Mouse (Mus musculus): ENCODE measurements around the gene Btg2. TPM values are rescaled to one million over a fixed set of nuclear protein-coding genes. Genes with fewer than 3 reads are reported as not detected.

Btg2 gene
- polyA plus RNA-seq, 1 experiment from 2014 or later, result 77.2 TPM

DNA sequence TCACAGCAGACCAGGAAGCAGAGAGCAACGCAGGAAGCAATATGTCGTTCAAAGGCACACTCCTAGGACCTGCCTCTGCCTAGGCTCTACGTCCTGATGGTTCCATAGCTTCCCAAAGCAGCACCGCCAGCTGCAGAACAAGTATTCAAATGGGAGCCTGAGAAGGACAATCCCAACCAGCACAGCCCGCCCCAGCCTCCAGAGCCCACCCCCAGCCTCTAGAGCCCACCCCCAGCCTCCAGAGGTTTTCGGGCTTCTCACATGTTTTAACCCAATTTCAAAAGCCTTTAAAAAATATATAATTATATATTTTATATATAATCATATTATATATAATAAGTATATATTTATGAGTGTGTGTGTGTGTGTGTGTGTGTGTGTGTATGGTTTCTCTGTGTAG, 29.4 kb downstream of the Btg2 start:
- Histone ChIP-seq H3K9me3 (ENCODE audit: low read depth, low read length) (no peaks in the 10 kb centered on the region), H3K4me1 (ENCODE audit: insufficient read depth) (0 out of 2 replicates have a peak, but pooled peaks cover 3% of the 10 kb centered on the region), H3K4me2 (no peak overlapping the region), H3K36me3 (ENCODE audit: insufficient read depth) (no peaks in the 10 kb centered on the region), H3K27me3 (ENCODE audit: insufficient read depth, low read length) (no peaks in the 10 kb centered on the region), H3K4me3 (ENCODE audit: low read depth, low read length) (no peak overlapping the region), H3K9ac (no peak overlapping the region), H3K27ac (ENCODE audit: low read depth) (no peak overlapping the region)
- no peak for ATAC-seq (ENCODE audit: insufficient read depth)
- DNase-seq, result no peak
- no peak for TF ChIP-seq CTCF (IDR thresholded peaks at IDR 0.05; ENCODE audit: low read depth)
- 51% methylated on average over 6 of the region's 6 CpGs for WGBS

DNA sequence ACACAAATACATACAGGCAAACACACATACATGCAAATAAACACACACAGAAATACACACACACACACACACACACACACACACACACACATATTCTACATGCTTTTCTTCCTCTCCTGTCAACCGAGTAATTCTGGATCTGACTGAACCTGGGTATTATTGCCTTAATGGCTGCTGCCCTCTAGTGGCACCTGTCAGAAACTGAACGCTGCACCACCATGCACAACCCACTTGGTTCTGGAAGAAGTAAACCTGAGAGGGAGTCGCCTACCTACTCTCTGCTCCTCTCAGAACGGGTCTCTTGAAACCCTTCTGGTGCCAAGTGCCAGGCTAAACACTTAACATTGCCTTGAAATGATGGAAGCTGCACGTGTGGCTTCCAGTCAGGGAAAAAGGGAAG, 30.2 kb downstream of the Btg2 start:
- DNase-seq, result peak; percentile 94
- Histone ChIP-seq H3K27me3 (ENCODE audit: insufficient read depth, low read length) (no peaks in the 10 kb centered on the region), H3K36me3 (ENCODE audit: insufficient read depth) (0 out of 2 replicates have a peak, but pooled peaks cover 4% of the 10 kb centered on the region), H3K4me1 (ENCODE audit: insufficient read depth) (0 out of 2 replicates have a peak, but pooled peaks cover 3% of the 10 kb centered on the region), H3K27ac (ENCODE audit: low read depth) (no peak overlapping the region), H3K9ac (no peak overlapping the region), H3K9me3 (ENCODE audit: low read depth, low read length) (no peaks in the 10 kb centered on the region), H3K4me3 (ENCODE audit: low read depth, low read length) (no peak overlapping the region), H3K4me2 (no peak overlapping the region)
- peak; percentile 50 for ATAC-seq (ENCODE audit: insufficient read depth)
- 2% methylated on average over 5 of the region's 5 CpGs for WGBS
- TF ChIP-seq CTCF (IDR thresholded peaks at IDR 0.05; ENCODE audit: low read depth), result peak; percentile 98

- H3K27me3 ChIP-seq (ENCODE audit: insufficient read depth, low read length), result no peaks in the 10 kb centered on the region
- ATAC-seq (ENCODE audit: insufficient read depth) (no peak), DNase-seq (no peak)
- H3K4me2 ChIP-seq, result no peak overlapping the region
- no peak overlapping the region for H3K4me3 ChIP-seq (ENCODE audit: low read depth, low read length)
- 0 out of 2 replicates have a peak, but pooled peaks cover 7% of the 10 kb centered on the region for H3K36me3 ChIP-seq (ENCODE audit: insufficient read depth)
- H3K4me1 ChIP-seq (ENCODE audit: insufficient read depth), result 0 out of 2 replicates have a peak, but pooled peaks cover under 1% of the 10 kb centered on the region
- no peak for TF ChIP-seq CTCF (IDR thresholded peaks at IDR 0.05; ENCODE audit: low read depth)
- no peak overlapping the region for H3K9ac ChIP-seq
- H3K27ac ChIP-seq (ENCODE audit: low read depth), result no peak overlapping the region
- WGBS, result 83% methylated on average over 6 of the region's 6 CpGs
- no peaks in the 10 kb centered on the region for H3K9me3 ChIP-seq (ENCODE audit: low read depth, low read length)
Observed at GRCm38 (mm10) chr1:134047431-134047830, 31.5 kb downstream of the Btg2 start.

DNA sequence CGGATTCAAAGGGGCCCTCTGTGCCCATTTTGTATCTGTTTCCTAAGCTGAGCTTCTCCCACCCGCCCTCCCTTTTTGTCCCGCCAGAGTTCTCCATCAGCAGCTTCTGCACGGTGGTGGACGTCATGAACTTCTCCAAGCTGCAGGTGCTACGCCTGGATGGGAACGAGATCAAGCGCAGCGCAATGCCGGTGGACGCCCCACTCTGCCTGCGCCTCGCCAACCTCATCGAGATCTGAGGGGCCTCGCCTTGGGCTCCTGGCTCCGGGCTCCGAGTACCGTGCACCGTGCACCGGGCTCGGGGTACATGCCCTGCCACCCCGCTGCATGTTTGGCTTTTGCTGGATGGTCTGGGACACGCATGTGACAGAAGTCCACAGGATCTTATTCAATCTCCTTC, 32.5 kb downstream of the Btg2 start:
- Histone ChIP-seq H3K4me1 (ENCODE audit: insufficient read depth) (0 out of 2 replicates have a peak, but pooled peaks cover 7% of the 10 kb centered on the region), H3K27me3 (ENCODE audit: insufficient read depth, low read length) (no peaks in the 10 kb centered on the region), H3K36me3 (ENCODE audit: insufficient read depth) (0 out of 2 replicates have a peak, but pooled peaks cover 7% of the 10 kb centered on the region), H3K4me2 (peak overlapping the region; percentile 43), H3K27ac (ENCODE audit: low read depth) (no peak overlapping the region), H3K9ac (no peak overlapping the region), H3K4me3 (ENCODE audit: low read depth, low read length) (no peak overlapping the region), H3K9me3 (ENCODE audit: low read depth, low read length) (no peaks in the 10 kb centered on the region)
- no peak for TF ChIP-seq CTCF (IDR thresholded peaks at IDR 0.05; ENCODE audit: low read depth)
- no peak for ATAC-seq (ENCODE audit: insufficient read depth)
- no peak for DNase-seq
- WGBS, result 27% methylated on average over 23 of the region's 23 CpGs

- DNase-seq (peak; percentile 90), ATAC-seq (ENCODE audit: insufficient read depth) (peak; percentile 48)
- Histone ChIP-seq H3K36me3 (ENCODE audit: insufficient read depth) (0 out of 2 replicates have a peak, but pooled peaks cover 7% of the 10 kb centered on the region), H3K9ac (peak overlapping the region; percentile 25; the same call in 1 of the 2 replicates), H3K4me3 (ENCODE audit: low read depth, low read length) (no peak overlapping the region), H3K27ac (ENCODE audit: low read depth) (no peak overlapping the region), H3K4me1 (ENCODE audit: insufficient read depth) (0 out of 2 replicates have a peak, but pooled peaks cover 7% of the 10 kb centered on the region), H3K4me2 (peak overlapping the region; percentile 43), H3K27me3 (ENCODE audit: insufficient read depth, low read length) (no peaks in the 10 kb centered on the region), H3K9me3 (ENCODE audit: low read depth, low read length) (no peaks in the 10 kb centered on the region)
- WGBS, result 6% methylated on average over 9 of the region's 9 CpGs
- TF ChIP-seq CTCF (IDR thresholded peaks at IDR 0.05; ENCODE audit: low read depth), result peak; percentile 94
Observed at GRCm38 (mm10) chr1:134045971-134046370, 32.9 kb downstream of the Btg2 start.

DNA sequence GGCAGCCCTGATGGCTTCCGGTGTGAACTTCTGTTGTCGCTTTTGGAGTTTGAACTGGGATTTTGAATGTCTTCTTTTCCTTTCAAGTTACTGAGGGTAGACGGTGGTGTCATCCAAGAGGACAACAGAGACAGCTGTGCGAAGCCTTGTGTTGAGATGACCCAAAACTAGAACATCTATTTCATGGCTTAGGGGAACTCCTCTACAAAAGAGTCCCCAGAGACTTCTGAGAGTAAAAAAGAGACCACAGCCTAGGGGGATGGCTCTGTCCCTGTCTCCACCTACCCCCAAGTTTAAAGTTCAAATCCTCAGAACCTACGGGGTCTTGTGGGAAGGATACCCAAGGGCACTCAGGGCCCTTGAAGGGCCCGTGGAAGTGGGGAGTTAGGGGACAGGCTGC, 34.1 kb downstream of the Btg2 start:
- H3K9me3 ChIP-seq (ENCODE audit: low read depth, low read length), result no peaks in the 10 kb centered on the region
- H3K4me2 ChIP-seq, result no peak overlapping the region
- no peak overlapping the region for H3K4me3 ChIP-seq (ENCODE audit: low read depth, low read length)
- H3K4me1 ChIP-seq (ENCODE audit: insufficient read depth), result 0 out of 2 replicates have a peak, but pooled peaks cover 7% of the 10 kb centered on the region
- H3K36me3 ChIP-seq (ENCODE audit: insufficient read depth), result 0 out of 2 replicates have a peak, but pooled peaks cover 7% of the 10 kb centered on the region
- no peak overlapping the region for H3K9ac ChIP-seq
- DNase-seq, result no peak
- no peak for ATAC-seq (ENCODE audit: insufficient read depth)
- H3K27me3 ChIP-seq (ENCODE audit: insufficient read depth, low read length), result no peaks in the 10 kb centered on the region
- 84% methylated on average over 6 of the region's 6 CpGs for WGBS
- TF ChIP-seq CTCF (IDR thresholded peaks at IDR 0.05; ENCODE audit: low read depth), result no peak
- H3K27ac ChIP-seq (ENCODE audit: low read depth), result no peak overlapping the region

- peak overlapping the region; percentile 9; the same call in 1 of the 2 replicates for H3K9ac ChIP-seq
- no peaks in the 10 kb centered on the region for H3K9me3 ChIP-seq (ENCODE audit: low read depth, low read length)
- 37% methylated on average over 1 of the region's 1 CpGs for WGBS
- no peaks in the 10 kb centered on the region for H3K27me3 ChIP-seq (ENCODE audit: insufficient read depth, low read length)
- ATAC-seq (ENCODE audit: insufficient read depth), result no peak
- peak overlapping the region; percentile 36 for H3K4me2 ChIP-seq
- H3K27ac ChIP-seq (ENCODE audit: low read depth), result peak overlapping the region; percentile 16; the same call in 1 of the 2 replicates
- TF ChIP-seq CTCF (IDR thresholded peaks at IDR 0.05; ENCODE audit: low read depth), result no peak
- H3K4me1 ChIP-seq (ENCODE audit: insufficient read depth), result peaks cover 10% of the 10 kb centered on the region; the same call in 1 of the 2 replicates
- 0 out of 2 replicates have a peak, but pooled peaks cover 7% of the 10 kb centered on the region for H3K36me3 ChIP-seq (ENCODE audit: insufficient read depth)
- H3K4me3 ChIP-seq (ENCODE audit: low read depth, low read length), result no peak overlapping the region
- no peak for DNase-seq
Observed at GRCm38 (mm10) chr1:134042341-134042740, 36.6 kb downstream of the Btg2 start.

Measured in lung, embryonic 14.5 days (tissue).